Mouse (Mus musculus) MEL (cell line): ENCODE data around the gene Qdpr. TPM values are rescaled to one million over a fixed set of nuclear protein-coding genes. Genes with fewer than 3 reads are reported as not detected.

Experiments used
- DNase-seq: peaks from one replicate; pipeline ENCODE4 v3.0.0; 2011; ENCODE audit warnings: low read depth, low spot score
- H3K27ac ChIP-seq: 2 replicates; pipeline ENCODE4 v1.5.1; 2012; ENCODE audit warnings: low read depth, mild to moderate bottlenecking, control low read depth, low read length, moderate library complexity; ENCODE audit not compliant: control insufficient read depth
- H3K27me3 ChIP-seq, 2 experiments: fragments of 150-350 bp in 1 of 2; sonication (generic) in 1 of 2; 2 replicates each; pipeline ENCODE4 v1.6.1; 2012; ENCODE audit warnings: low read length in 2 of 2, mild to moderate bottlenecking in 2 of 2, improper control_type of control experiment in 1 of 2, moderate library complexity in 1 of 2; ENCODE audit not compliant: insufficient read depth in 2 of 2, control insufficient read depth in 1 of 2
- H3K36me3 ChIP-seq, 2 experiments: 2 replicates each; pipeline ENCODE4 v1.6.1; 2012 to 2014; ENCODE audit warnings: low read length in 2 of 2, improper control_type of control experiment in 1 of 2, inconsistent platforms in 1 of 2, mild to moderate bottlenecking in 1 of 2; ENCODE audit not compliant: insufficient read depth in 2 of 2, control insufficient read depth in 1 of 2
- H3K4me1 ChIP-seq, 2 experiments: fragments of 150-350 bp in 1 of 2; sonication (generic) in 1 of 2; 2 replicates each; pipeline ENCODE4 v1.6.1; 2012; ENCODE audit warnings: low read length in 2 of 2, improper control_type of control experiment in 1 of 2, mild to moderate bottlenecking in 1 of 2; ENCODE audit not compliant: insufficient read depth in 2 of 2, control insufficient read depth in 1 of 2
- H3K4me3 ChIP-seq, 2 experiments: fragments of 150-350 bp in 1 of 2; sonication (generic) in 1 of 2; 2 replicates each; pipeline ENCODE4 v1.5.1; 2012; ENCODE audit warnings: low read depth in 2 of 2, low read length in 2 of 2, mild to moderate bottlenecking in 2 of 2, moderate library complexity in 2 of 2, control low read depth in 1 of 2, improper control_type of control experiment in 1 of 2; ENCODE audit not compliant: control insufficient read depth in 1 of 2, insufficient read depth in 1 of 2
- H3K79me2 ChIP-seq: 2 replicates; pipeline ENCODE4 v1.6.1; 2012; ENCODE audit warnings: mild to moderate bottlenecking, low read length, moderate library complexity; ENCODE audit not compliant: control insufficient read depth, poor library complexity, insufficient read depth
- H3K9ac ChIP-seq: 2 replicates; pipeline ENCODE4 v1.6.1; 2012; ENCODE audit warnings: low read depth, mild to moderate bottlenecking, control low read depth, low read length, moderate library complexity; ENCODE audit not compliant: control insufficient read depth, poor library complexity, severe bottlenecking
- H3K9me3 ChIP-seq: fragments of 150-350 bp; sonication (generic); replicated peaks from 2 replicates; pipeline ENCODE4 v1.6.1; 2012; ENCODE audit warnings: mild to moderate bottlenecking, low read length, improper control_type of control experiment, moderate library complexity; ENCODE audit not compliant: insufficient read depth
- BHLHE40 ChIP-seq: IDR thresholded peaks from 2 replicates; pipeline ENCODE4 v1.6.1; 2012; ENCODE audit warnings: low read depth, mild to moderate bottlenecking, inconsistent platforms, low read length, improper control_type of control experiment, borderline replicate concordance
- CHD1 ChIP-seq: IDR thresholded peaks from 2 replicates; pipeline ENCODE4 v1.6.1; 2012; ENCODE audit warnings: low read depth, mild to moderate bottlenecking, inconsistent platforms, low read length, improper control_type of control experiment
- CHD2 ChIP-seq: IDR thresholded peaks from 2 replicates; pipeline ENCODE4 v1.6.1; 2011; ENCODE audit warnings: low read length, improper control_type of control experiment
- CTCF ChIP-seq, 3 experiments: IDR thresholded peaks in 2 of 3; conservative IDR thresholded peaks in 1 of 3; 2 replicates each; pipeline ENCODE4 v1.5.1; 2011 to 2012; ENCODE audit warnings: low read length in 3 of 3, low read depth in 2 of 3, mild to moderate bottlenecking in 2 of 3, improper control_type of control experiment in 1 of 3, inconsistent platforms in 1 of 3, mixed read lengths in 1 of 3, moderate library complexity in 1 of 3; ENCODE audit not compliant: control insufficient read depth in 1 of 3, insufficient read depth in 1 of 3, poor library complexity in 1 of 3, severe bottlenecking in 1 of 3
- E2F4 ChIP-seq: IDR thresholded peaks from 2 replicates; pipeline ENCODE4 v1.6.1; 2011; ENCODE audit warnings: low read depth, low read length, improper control_type of control experiment, borderline replicate concordance
- ELF1 ChIP-seq: IDR thresholded peaks from 2 replicates; pipeline ENCODE4 v1.6.1; 2014; ENCODE audit warnings: low read depth, mild to moderate bottlenecking, inconsistent platforms, low read length, improper control_type of control experiment, moderate library complexity
- ETS1 ChIP-seq: IDR thresholded peaks from 2 replicates; pipeline ENCODE4 v1.6.1; 2012; ENCODE audit warnings: low read depth, mild to moderate bottlenecking, inconsistent platforms, low read length, improper control_type of control experiment, moderate library complexity
- GABPA ChIP-seq: IDR thresholded peaks from 2 replicates; pipeline ENCODE4 v1.6.1; 2012; ENCODE audit warnings: low read depth, mild to moderate bottlenecking, inconsistent platforms, low read length, improper control_type of control experiment, moderate library complexity
- GATA1 ChIP-seq: IDR thresholded peaks from 2 replicates; pipeline ENCODE4 v1.6.1; 2011; ENCODE audit warnings: low read depth, low read length, improper control_type of control experiment
- HCFC1 ChIP-seq: IDR thresholded peaks from 2 replicates; pipeline ENCODE4 v1.6.1; 2012; ENCODE audit warnings: low read depth, mild to moderate bottlenecking, inconsistent platforms, low read length, improper control_type of control experiment, moderate library complexity
- JUND ChIP-seq: IDR thresholded peaks from 2 replicates; pipeline ENCODE4 v1.6.1; 2011; ENCODE audit warnings: low read depth, mild to moderate bottlenecking, improper control_type of control experiment, low read length
- KAT2A ChIP-seq: conservative IDR thresholded peaks from 2 replicates; pipeline ENCODE4 v1.6.1; 2012; ENCODE audit warnings: low read depth, low read length, improper control_type of control experiment, inconsistent platforms
- MAFK ChIP-seq: IDR thresholded peaks from 2 replicates; pipeline ENCODE4 v1.6.1; 2011; ENCODE audit warnings: low read depth, mild to moderate bottlenecking, low read length, improper control_type of control experiment, borderline replicate concordance
- MAX ChIP-seq: IDR thresholded peaks from 2 replicates; pipeline ENCODE4 v1.6.1; 2011; ENCODE audit warnings: low read length, improper control_type of control experiment
- MAZ ChIP-seq: IDR thresholded peaks from 2 replicates; pipeline ENCODE4 v1.6.1; 2012; ENCODE audit warnings: low read depth, mild to moderate bottlenecking, inconsistent platforms, low read length, improper control_type of control experiment
- MEF2A ChIP-seq: IDR thresholded peaks from 2 replicates; pipeline ENCODE4 v1.6.1; 2014; ENCODE audit warnings: low read depth, mild to moderate bottlenecking, inconsistent platforms, low read length, improper control_type of control experiment; ENCODE audit not compliant: poor library complexity, insufficient replicate concordance, severe bottlenecking; ENCODE audit errors: extremely low read depth
- MXI1 ChIP-seq: IDR thresholded peaks from 2 replicates; pipeline ENCODE4 v1.6.1; 2011; ENCODE audit warnings: mild to moderate bottlenecking, low read depth, low read length, improper control_type of control experiment
- MYB ChIP-seq: IDR thresholded peaks from 2 replicates; pipeline ENCODE4 v1.6.1; 2011; ENCODE audit warnings: mild to moderate bottlenecking, low read depth, low read length, improper control_type of control experiment
- MYC ChIP-seq: IDR thresholded peaks from 2 replicates; pipeline ENCODE4 v1.6.1; 2011; ENCODE audit warnings: low read depth, mild to moderate bottlenecking, low read length, improper control_type of control experiment, moderate library complexity
- NRF1 ChIP-seq: IDR thresholded peaks from 2 replicates; pipeline ENCODE4 v1.6.1; 2014; ENCODE audit warnings: low read depth, mild to moderate bottlenecking, inconsistent platforms, low read length, improper control_type of control experiment, moderate library complexity; ENCODE audit not compliant: poor library complexity, insufficient read depth, severe bottlenecking
- POLR2A ChIP-seq, 2 experiments: IDR thresholded peaks; 2 replicates each; pipeline ENCODE4 v1.6.1; 2011 to 2012; ENCODE audit warnings: low read length in 2 of 2, mild to moderate bottlenecking in 2 of 2, control low read depth in 1 of 2, improper control_type of control experiment in 1 of 2, low read depth in 1 of 2, moderate library complexity in 1 of 2; ENCODE audit not compliant: control insufficient read depth in 1 of 2, insufficient read depth in 1 of 2, poor library complexity in 1 of 2
- POLR2AphosphoS2 ChIP-seq: IDR thresholded peaks from 2 replicates; pipeline ENCODE4 v1.6.1; 2011; ENCODE audit warnings: low read length, improper control_type of control experiment
- POLR2AphosphoS5 ChIP-seq: IDR thresholded peaks from 2 replicates; pipeline ENCODE4 v1.6.1; 2012; ENCODE audit warnings: low read depth, borderline replicate concordance, mild to moderate bottlenecking, inconsistent platforms, low read length, moderate library complexity, mixed read lengths
- RAD21 ChIP-seq: IDR thresholded peaks from 2 replicates; pipeline ENCODE4 v1.6.1; 2011; ENCODE audit warnings: mild to moderate bottlenecking, low read depth, low read length, improper control_type of control experiment
- RCOR1 ChIP-seq: IDR thresholded peaks from 2 replicates; pipeline ENCODE4 v1.6.1; 2012; ENCODE audit warnings: low read depth, mild to moderate bottlenecking, inconsistent platforms, low read length, improper control_type of control experiment
- SIN3A ChIP-seq: IDR thresholded peaks from 2 replicates; pipeline ENCODE4 v1.6.1; 2012; ENCODE audit warnings: low read length, improper control_type of control experiment, inconsistent platforms
- SMC3 ChIP-seq: IDR thresholded peaks from 2 replicates; pipeline ENCODE4 v1.6.1; 2011; ENCODE audit warnings: low read depth, low read length, improper control_type of control experiment
- TAL1 ChIP-seq: IDR thresholded peaks from 2 replicates; pipeline ENCODE4 v1.6.1; 2012; ENCODE audit warnings: mild to moderate bottlenecking, inconsistent platforms, low read length, moderate library complexity, mixed read lengths
- TBP ChIP-seq: IDR thresholded peaks from 2 replicates; pipeline ENCODE4 v1.8.0; 2011; ENCODE audit warnings: low read depth, low read length, improper control_type of control experiment
- TCF12 ChIP-seq: IDR thresholded peaks from 2 replicates; pipeline ENCODE4 v1.6.1; 2014; ENCODE audit warnings: low read depth, mild to moderate bottlenecking, inconsistent platforms, low read length, improper control_type of control experiment, moderate library complexity
- UBTF ChIP-seq: IDR thresholded peaks from 2 replicates; pipeline ENCODE4 v1.6.1; 2012; ENCODE audit warnings: low read depth, mild to moderate bottlenecking, inconsistent platforms, low read length, improper control_type of control experiment, moderate library complexity, borderline replicate concordance; ENCODE audit not compliant: insufficient read depth
- USF1 ChIP-seq: IDR thresholded peaks from 2 replicates; pipeline ENCODE4 v1.6.1; 2014; ENCODE audit warnings: low read depth, mild to moderate bottlenecking, inconsistent platforms, low read length, improper control_type of control experiment, moderate library complexity
- USF2 ChIP-seq, 2 experiments: IDR thresholded peaks; 2 replicates each; pipeline ENCODE4 v1.6.1; 2011 to 2012; ENCODE audit warnings: improper control_type of control experiment in 2 of 2, low read length in 2 of 2, borderline replicate concordance in 1 of 2, inconsistent platforms in 1 of 2, low read depth in 1 of 2, mild to moderate bottlenecking in 1 of 2; ENCODE audit not compliant: insufficient read depth in 1 of 2
- ZC3H11A ChIP-seq: IDR thresholded peaks from 2 replicates; pipeline ENCODE4 v1.6.1; 2012; ENCODE audit warnings: low read depth, mild to moderate bottlenecking, inconsistent platforms, low read length, improper control_type of control experiment
- ZKSCAN1 ChIP-seq: IDR thresholded peaks from 2 replicates; pipeline ENCODE4 v1.6.1; 2012; ENCODE audit warnings: low read depth, mild to moderate bottlenecking, inconsistent platforms, low read length, improper control_type of control experiment, moderate library complexity
- ZMIZ1 ChIP-seq: IDR thresholded peaks from 2 replicates; pipeline ENCODE4 v1.6.1; 2012; ENCODE audit warnings: low read depth, mild to moderate bottlenecking, inconsistent platforms, low read length, improper control_type of control experiment, moderate library complexity
- ZNF384 ChIP-seq: IDR thresholded peaks from 2 replicates; pipeline ENCODE4 v1.6.1; 2012; ENCODE audit warnings: low read depth, mild to moderate bottlenecking, inconsistent platforms, low read length, improper control_type of control experiment
- polyA plus RNA-seq, 2 experiments: library from polyadenylated mRNA; stranded (reverse) in 1 of 2; unstranded in 1 of 2; fragments of >175 nt in 1 of 2; fragments of >200 nt in 1 of 2; gene quantifications; 2 replicates each; pipeline versions ENCODE4 v1.2.1 to v1.2.4; 2012; ENCODE audit warnings: low replicate concordance in 2 of 2, low read depth in 1 of 2; ENCODE audit not compliant: insufficient read length in 2 of 2, insufficient read depth in 1 of 2, missing spikeins in 1 of 2
- total RNA-seq: library from RNA; depleted of rRNA; stranded (reverse); fragments of 300-350 nt; gene quantifications from 2 replicates; pipeline ENCODE4 v1.2.3, GENCODE M21; 2012

The Qdpr gene
- total and polyA plus RNA-seq, 3 experiments = 119 to 226 TPM; not detected in 1

GRCm38 (mm10) chr5:45417859-45418443 is 32.1 kb downstream of the Qdpr start:
- Histone ChIP-seq H3K27ac (peak overlapping the region; percentile 68), H3K9ac (peak overlapping the region; percentile 2; the same call in 1 of the 2 replicates), H3K79me2 (no peaks in the 10 kb centered on the region), H3K4me1 (peaks cover 34 to 40% of the 10 kb centered on the region in 2 experiments), H3K27me3 (no peaks in the 10 kb centered on the region), H3K36me3 (peaks cover 0 to 39% of the 10 kb centered on the region in 2 experiments; a peak in 2 of 4 replicates), H3K4me3 (no peak overlapping the region), H3K9me3 (no peaks in the 10 kb centered on the region)
- peak; percentile 72 for DNase-seq
- TF ChIP-seq SIN3A (peak; percentile 41; the same call in 1 of the 2 replicates), POLR2A (IDR thresholded peaks at IDR 0.05; ENCODE audit: control insufficient read depth in 1 of 2, insufficient read depth in 1 of 2, low read depth in 1 of 2, low read length in 2 of 2, poor library complexity in 1 of 2) (peak in 1 of 2 experiments; percentile 45; a peak in 1 of 4 replicates), TCF12 (peak; percentile 63), GATA1 (peak; percentile 96), ZC3H11A (no peak), BHLHE40 (no peak), HCFC1 (no peak), GABPA (no peak), MAZ (no peak), JUND (0 out of 2 replicates have a peak, but pooled peaks have one; percentile 51), TBP (peak; percentile 76; the same call in 1 of the 2 replicates), CHD2 (no peak), CHD1 (no peak), MXI1 (no peak), RCOR1 (no peak; the same call in 1 of the 2 replicates), NRF1 (no peak), E2F4 (no peak), RAD21 (no peak), USF1 (no peak), USF2 (IDR thresholded peaks at IDR 0.05; ENCODE audit: borderline replicate concordance in 1 of 2, insufficient read depth in 1 of 2, low read depth in 1 of 2, low read length in 2 of 2) (no peak), ELF1 (no peak; the same call in 1 of the 2 replicates), TAL1 (no peak), ZKSCAN1 (no peak), UBTF (no peak), POLR2AphosphoS5 (no peak), SMC3 (no peak), ZMIZ1 (no peak), ZNF384 (peak; percentile 75), MEF2A (no peak), ETS1 (peak; percentile 33; the same call in 1 of the 2 replicates), MYB (no peak), MAFK (no peak), MAX (peak; percentile 57), MYC (peak; percentile 59; the same call in 1 of the 2 replicates), POLR2AphosphoS2 (no peak), KAT2A (no peak), CTCF (IDR thresholded peaks at IDR 0.05 in 2 of 3, conservative IDR thresholded peaks at IDR 0.05 in 1 of 3; ENCODE audit: control insufficient read depth in 1 of 3, insufficient read depth in 1 of 3, low read depth in 2 of 3, low read length in 3 of 3, poor library complexity in 1 of 3, severe bottlenecking in 1 of 3) (no peak)
